Mouse (Mus musculus): ENCODE measurements around the gene Lgi4. TPM values are rescaled to one million over a fixed set of nuclear protein-coding genes. Genes with fewer than 3 reads are reported as not detected.

Gene Lgi4
- total RNA-seq, 1 experiment = 0.18 TPM

- H3K36me3 ChIP-seq (ENCODE audit: control insufficient read depth, insufficient read depth, low read length, poor library complexity, severe bottlenecking) = no peaks in the 10 kb centered on the region
- DNase-seq (ENCODE audit: low read depth, low spot score) = no peak
- in situ Hi-C loops (cut with MboI; ENCODE audit: low sequenced_read_pairs in 2 of 2, unreplicated experiment in 2 of 2) = no loop called here
- H3K9me3 ChIP-seq (ENCODE audit: control insufficient read depth, insufficient read depth, low read depth, low read length) = no peaks in the 10 kb centered on the region
- no peak overlapping the region for H3K9ac ChIP-seq (ENCODE audit: insufficient read depth, low read depth, low read length, poor library complexity, severe bottlenecking)
- H3K27ac ChIP-seq (ENCODE audit: insufficient read depth, low read depth, low read length, poor library complexity, severe bottlenecking) = no peak overlapping the region
- TF ChIP-seq HCFC1 (IDR thresholded peaks at IDR 0.05; ENCODE audit: borderline replicate concordance, insufficient read depth, low read length) (no peak), CHD2 (IDR thresholded peaks at IDR 0.05; ENCODE audit: low read depth, low read length) (no peak), ZC3H11A (IDR thresholded peaks at IDR 0.05; ENCODE audit: borderline replicate concordance, low read depth, low read length) (no peak), MAFK (IDR thresholded peaks at IDR 0.05; ENCODE audit: insufficient read depth, low read depth, low read length) (no peak), ZNF384 (IDR thresholded peaks at IDR 0.05; ENCODE audit: low read depth, low read length) (no peak)
- peaks cover 0 to 6% of the 10 kb centered on the region in 2 experiments; a peak in 1 of 4 replicates for H3K4me1 ChIP-seq (ENCODE audit: control insufficient read depth in 2 of 2, insufficient read depth in 2 of 2, low read length in 2 of 2, poor library complexity in 1 of 2)
- peak overlapping the region; percentile 35 to 42; a peak in 2 of 4 replicates for H3K4me3 ChIP-seq (ENCODE audit: insufficient read depth in 1 of 2, low read depth in 1 of 2, low read length in 2 of 2, poor library complexity in 1 of 2, severe bottlenecking in 1 of 2)
Measured at GRCm38 (mm10) chr7:31052251-31052635, 6.9 kb upstream of the Lgi4 start.

DNA sequence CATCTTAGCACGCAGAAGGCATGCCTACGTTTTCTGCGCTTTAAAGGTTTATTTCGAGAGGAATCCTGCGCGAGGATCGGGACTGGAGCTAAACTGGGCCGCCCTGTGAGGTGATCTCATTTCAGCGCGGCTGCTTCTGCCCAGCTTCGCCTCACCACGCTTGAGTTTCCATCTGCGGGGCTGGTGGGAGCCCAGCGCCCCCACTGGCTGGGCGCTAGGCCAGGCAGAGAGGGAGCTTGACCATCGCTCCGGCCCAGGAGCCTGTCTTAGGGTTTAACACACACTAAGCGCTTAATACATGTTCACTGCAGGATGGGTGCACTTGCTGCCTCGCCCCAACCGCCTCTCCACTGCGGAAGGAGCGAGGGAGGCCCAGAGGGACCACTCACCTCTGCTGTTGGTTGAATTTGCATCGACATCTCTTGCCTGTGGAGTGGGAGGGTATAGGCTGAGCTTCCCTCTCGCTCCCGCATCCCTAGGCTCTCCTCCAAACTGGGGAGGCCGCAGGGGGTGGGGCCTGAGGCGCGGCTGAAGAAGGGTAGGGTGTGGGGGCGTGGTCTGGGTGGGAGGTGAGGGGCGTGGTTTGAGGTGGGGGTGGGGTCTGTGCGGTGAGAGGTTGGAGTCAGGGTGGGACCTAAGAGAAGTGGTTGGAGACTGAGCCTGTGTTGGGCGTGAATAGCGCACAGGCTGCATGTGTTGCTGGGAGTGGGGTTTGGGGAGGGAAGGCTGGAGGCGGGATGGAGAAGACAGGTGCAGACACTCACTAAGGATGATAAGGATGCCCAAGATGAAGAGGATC is 6.3 kb upstream of the Lgi4 start:
- peaks cover 0 to 6% of the 10 kb centered on the region in 2 experiments; a peak in 1 of 4 replicates for H3K4me1 ChIP-seq (ENCODE audit: control insufficient read depth in 2 of 2, insufficient read depth in 2 of 2, low read length in 2 of 2, poor library complexity in 1 of 2)
- TF ChIP-seq HCFC1 (IDR thresholded peaks at IDR 0.05; ENCODE audit: borderline replicate concordance, insufficient read depth, low read length) = no peak
- TF ChIP-seq ZC3H11A (IDR thresholded peaks at IDR 0.05; ENCODE audit: borderline replicate concordance, low read depth, low read length) = no peak
- no peak for TF ChIP-seq ZNF384 (IDR thresholded peaks at IDR 0.05; ENCODE audit: low read depth, low read length)
- no peak for TF ChIP-seq CHD2 (IDR thresholded peaks at IDR 0.05; ENCODE audit: low read depth, low read length)
- no peak overlapping the region for H3K9ac ChIP-seq (ENCODE audit: insufficient read depth, low read depth, low read length, poor library complexity, severe bottlenecking)
- no peaks in the 10 kb centered on the region for H3K9me3 ChIP-seq (ENCODE audit: control insufficient read depth, insufficient read depth, low read depth, low read length)
- DNase-seq (ENCODE audit: low read depth, low spot score) = peak; percentile 79
- no peaks in the 10 kb centered on the region for H3K36me3 ChIP-seq (ENCODE audit: control insufficient read depth, insufficient read depth, low read length, poor library complexity, severe bottlenecking)
- no peak overlapping the region for H3K27ac ChIP-seq (ENCODE audit: insufficient read depth, low read depth, low read length, poor library complexity, severe bottlenecking)
- in situ Hi-C loops (cut with MboI; ENCODE audit: low sequenced_read_pairs in 2 of 2, unreplicated experiment in 2 of 2) = no loop called here
- H3K4me3 ChIP-seq (ENCODE audit: insufficient read depth in 1 of 2, low read depth in 1 of 2, low read length in 2 of 2, poor library complexity in 1 of 2, severe bottlenecking in 1 of 2) = peak overlapping the region; percentile 35 to 42; a peak in 3 of 4 replicates

DNA sequence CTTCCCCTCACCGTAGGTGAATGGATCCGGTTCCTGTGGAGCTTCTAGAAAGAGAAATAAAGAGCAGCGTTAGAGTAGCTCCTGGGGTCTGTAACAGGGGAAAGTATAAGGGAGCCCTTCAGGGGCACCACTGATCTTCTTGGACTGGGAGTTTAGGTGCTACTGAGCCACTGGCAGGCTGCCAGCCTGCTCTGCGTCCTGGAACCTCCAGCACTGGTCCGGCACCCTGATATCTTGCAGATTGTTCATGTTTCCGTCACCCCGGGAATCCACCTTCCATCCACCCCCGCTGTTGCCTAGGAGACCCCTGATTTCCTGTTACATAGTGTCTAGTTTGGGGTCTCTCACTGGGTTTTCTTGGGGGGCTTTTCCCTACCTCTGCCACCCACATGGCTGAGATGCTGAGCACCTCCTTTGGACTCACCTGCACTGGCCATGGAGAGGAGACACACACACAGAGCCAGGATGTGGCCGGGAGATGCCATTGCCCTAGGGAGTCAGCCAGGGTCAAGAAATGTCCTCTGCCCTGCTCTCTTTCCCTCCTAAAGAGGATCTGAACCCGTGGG is 5.2 kb upstream of the Lgi4 start:
- Histone ChIP-seq H3K27ac (ENCODE audit: insufficient read depth, low read depth, low read length, poor library complexity, severe bottlenecking) (no peak overlapping the region), H3K9ac (ENCODE audit: insufficient read depth, low read depth, low read length, poor library complexity, severe bottlenecking) (no peak overlapping the region), H3K4me3 (ENCODE audit: insufficient read depth in 1 of 2, low read depth in 1 of 2, low read length in 2 of 2, poor library complexity in 1 of 2, severe bottlenecking in 1 of 2) (no peak overlapping the region), H3K4me1 (ENCODE audit: control insufficient read depth in 2 of 2, insufficient read depth in 2 of 2, low read length in 2 of 2, poor library complexity in 1 of 2) (peaks cover 0 to 6% of the 10 kb centered on the region in 2 experiments; a peak in 1 of 4 replicates), H3K36me3 (ENCODE audit: control insufficient read depth, insufficient read depth, low read length, poor library complexity, severe bottlenecking) (no peaks in the 10 kb centered on the region), H3K9me3 (ENCODE audit: control insufficient read depth, insufficient read depth, low read depth, low read length) (no peaks in the 10 kb centered on the region)
- TF ChIP-seq ZC3H11A (IDR thresholded peaks at IDR 0.05; ENCODE audit: borderline replicate concordance, low read depth, low read length) = no peak
- no peak for TF ChIP-seq HCFC1 (IDR thresholded peaks at IDR 0.05; ENCODE audit: borderline replicate concordance, insufficient read depth, low read length)
- TF ChIP-seq ZNF384 (IDR thresholded peaks at IDR 0.05; ENCODE audit: low read depth, low read length) = no peak
- in situ Hi-C loops (cut with MboI; ENCODE audit: low sequenced_read_pairs in 2 of 2, unreplicated experiment in 2 of 2) = no loop called here
- DNase-seq (ENCODE audit: low read depth, low spot score) = no peak

- Histone ChIP-seq H3K9ac (ENCODE audit: insufficient read depth, low read depth, low read length, poor library complexity, severe bottlenecking) (no peak overlapping the region), H3K9me3 (ENCODE audit: control insufficient read depth, insufficient read depth, low read depth, low read length) (no peaks in the 10 kb centered on the region), H3K4me1 (ENCODE audit: control insufficient read depth in 2 of 2, insufficient read depth in 2 of 2, low read length in 2 of 2, poor library complexity in 1 of 2) (peaks cover 0 to 9% of the 10 kb centered on the region in 2 experiments; a peak in 2 of 4 replicates), H3K36me3 (ENCODE audit: control insufficient read depth, insufficient read depth, low read length, poor library complexity, severe bottlenecking) (no peaks in the 10 kb centered on the region), H3K27ac (ENCODE audit: insufficient read depth, low read depth, low read length, poor library complexity, severe bottlenecking) (no peak overlapping the region), H3K4me3 (ENCODE audit: insufficient read depth in 1 of 2, low read depth in 1 of 2, low read length in 2 of 2, poor library complexity in 1 of 2, severe bottlenecking in 1 of 2) (no peak overlapping the region)
- TF ChIP-seq CHD2 (IDR thresholded peaks at IDR 0.05; ENCODE audit: low read depth, low read length) (no peak), HCFC1 (IDR thresholded peaks at IDR 0.05; ENCODE audit: borderline replicate concordance, insufficient read depth, low read length) (no peak), ZC3H11A (IDR thresholded peaks at IDR 0.05; ENCODE audit: borderline replicate concordance, low read depth, low read length) (no peak), MAFK (IDR thresholded peaks at IDR 0.05; ENCODE audit: insufficient read depth, low read depth, low read length) (no peak), ZNF384 (IDR thresholded peaks at IDR 0.05; ENCODE audit: low read depth, low read length) (no peak)
- DNase-seq (ENCODE audit: low read depth, low spot score) = no peak
- in situ Hi-C loops (cut with MboI; ENCODE audit: low sequenced_read_pairs in 2 of 2, unreplicated experiment in 2 of 2) = no loop called here
Measured at GRCm38 (mm10) chr7:31054661-31055320, 4.4 kb upstream of the Lgi4 start.
